ENCODE assay signal across 8 mouse cellular contexts in genomic region chr14:59597398-59598259, GRCm38 (mm10). TPM values are rescaled to one million over a fixed set of nuclear protein-coding genes. Genes with fewer than 3 reads are reported as not detected.
DNase-seq lines count a peak whose midpoint lies in the region; ATAC-seq lines count a peak whose summit lies in the region.

Gene Cdadc1, minus strand, starts transcription at chr14:59597959.

- peaks cover 5% of the 10 kb centered on the region; the same call in 1 of the 2 replicates for H3K36me3 ChIP-seq in forebrain, embryonic 10.5 days (replicated peaks)
- no peaks in the 10 kb centered on the region; the same call in 1 of the 2 replicates for H3K36me3 ChIP-seq in heart, embryonic 16.5 days (ENCODE audit: control insufficient read depth, insufficient read depth)
- H3K36me3 ChIP-seq in liver, embryonic 15.5 days (replicated peaks) = 0 out of 2 replicates have a peak, but pooled peaks cover 9% of the 10 kb centered on the region
- H3K36me3 ChIP-seq in neural tube, embryonic 12.5 days = no peaks in the 10 kb centered on the region

- H3K4me1 ChIP-seq in forebrain, embryonic 10.5 days = peaks cover 15% of the 10 kb centered on the region
- peaks cover 6% of the 10 kb centered on the region for H3K4me1 ChIP-seq in heart, embryonic 16.5 days (ENCODE audit: control insufficient read depth, insufficient read depth, low read length)
- H3K4me1 ChIP-seq in liver, embryonic 15.5 days (replicated peaks) = peaks cover 14% of the 10 kb centered on the region
- peaks cover 9% of the 10 kb centered on the region for H3K4me1 ChIP-seq in neural tube, embryonic 12.5 days

- peak; percentile 89 for ATAC-seq in heart, embryonic 16.5 days (replicated peaks; ENCODE audit: extremely low read depth, insufficient read depth, low FRiP score)
- peak; percentile 94 for ATAC-seq in liver, embryonic 15.5 days (ENCODE audit: insufficient read depth)
- ATAC-seq in neural tube, embryonic 12.5 days (ENCODE audit: low FRiP score, low read depth) = peak; percentile 93

- no peaks in the 10 kb centered on the region for H3K27me3 ChIP-seq in forebrain, embryonic 10.5 days (ENCODE audit: poor library complexity, severe bottlenecking)
- H3K27me3 ChIP-seq in heart, embryonic 16.5 days (ENCODE audit: control insufficient read depth, insufficient read depth, low read length) = no peaks in the 10 kb centered on the region
- no peaks in the 10 kb centered on the region for H3K27me3 ChIP-seq in liver, embryonic 15.5 days
- no peaks in the 10 kb centered on the region for H3K27me3 ChIP-seq in neural tube, embryonic 12.5 days (replicated peaks)

- WGBS in forebrain, embryonic 10.5 days = under 1% methylated on average over 48 of the region's 48 CpGs
- WGBS in heart, embryonic 16.5 days = under 1% methylated on average over 43 of the region's 48 CpGs
- under 1% methylated on average over 48 of the region's 48 CpGs for WGBS in liver, embryonic 15.5 days (ENCODE audit: insufficient replicate concordance)
- WGBS in neural tube, embryonic 12.5 days = under 1% methylated on average over 47 of the region's 48 CpGs

- H3K9me3 ChIP-seq in forebrain, embryonic 10.5 days = no peaks in the 10 kb centered on the region
- no peaks in the 10 kb centered on the region for H3K9me3 ChIP-seq in heart, embryonic 16.5 days (replicated peaks; ENCODE audit: control insufficient read depth, low read length)
- no peaks in the 10 kb centered on the region for H3K9me3 ChIP-seq in liver, embryonic 15.5 days (replicated peaks)
- H3K9me3 ChIP-seq in neural tube, embryonic 12.5 days = no peaks in the 10 kb centered on the region

- peak within 1 kb of the TSS; percentile 74 for H3K4me2 ChIP-seq in heart, embryonic 16.5 days (ENCODE audit: low read depth, low read length)
- H3K4me2 ChIP-seq in liver, embryonic 15.5 days = peak within 1 kb of the TSS; percentile 86
- H3K4me2 ChIP-seq in neural tube, embryonic 12.5 days (replicated peaks) = peak within 1 kb of the TSS; percentile 97

- H3K4me3 ChIP-seq in forebrain, embryonic 10.5 days = peak within 1 kb of the TSS; percentile 90
- peak within 1 kb of the TSS; percentile 74 for H3K4me3 ChIP-seq in heart, embryonic 16.5 days (ENCODE audit: low read length)
- peak within 1 kb of the TSS; percentile 92 for H3K4me3 ChIP-seq in liver, embryonic 15.5 days (replicated peaks)
- peak within 1 kb of the TSS; percentile 86 for H3K4me3 ChIP-seq in neural tube, embryonic 12.5 days

- H3K27ac ChIP-seq in forebrain, embryonic 10.5 days = peak within 1 kb of the TSS; percentile 86
- peak within 1 kb of the TSS; percentile 58 for H3K27ac ChIP-seq in heart, embryonic 16.5 days (ENCODE audit: low read length)
- H3K27ac ChIP-seq in liver, embryonic 15.5 days (replicated peaks) = peak within 1 kb of the TSS; percentile 76
- peak within 1 kb of the TSS; percentile 53; the same call in 1 of the 2 replicates for H3K27ac ChIP-seq in neural tube, embryonic 12.5 days

- peak within 1 kb of the TSS; percentile 88 for H3K9ac ChIP-seq in heart, embryonic 16.5 days (ENCODE audit: low read length)
- H3K9ac ChIP-seq in liver, embryonic 15.5 days = peak within 1 kb of the TSS; percentile 86
- peak within 1 kb of the TSS; percentile 84 for H3K9ac ChIP-seq in neural tube, embryonic 12.5 days

- peak; percentile 97 to 99 for DNase-seq in CD8-positive naive resting alpha-beta T cell, adult 2 months (ENCODE audit: low read depth in 2 of 2, low spot score in 2 of 2)
- peak; percentile 82 for DNase-seq in c-Kit-positive CD71-negative TER-119-negative erythroid progenitor cells, embryonic 14.5 days (ENCODE audit: low read depth)
- DNase-seq in forebrain, embryonic 10.5 days (ENCODE audit: extremely low spot score, low spot score) = peak; percentile 97
- peak; percentile 95 to 96 for DNase-seq in kidney, postnatal 36 days
- peak; percentile 85 for DNase-seq in telencephalon, adult 2 months (ENCODE audit: low read depth, low spot score)

RNA-seq across cellular contexts. Expression of gene Cdadc1, which starts in this region (rescaled TPM):
- polyA plus RNA-seq in forebrain, embryonic 10.5 days (2016; fragmentation: Nextera tagmentation; extraction: Ambion mirVana) = 23.5 and 26.6 TPM in 2 replicates
- 34.5 and 36.0 TPM in 2 replicates for polyA plus RNA-seq in heart, embryonic 16.5 days (2015; fragmentation: Nextera tagmentation; extraction: Ambion mirVana)
- 15.0 and 15.8 TPM in 2 replicates for polyA plus RNA-seq in liver, embryonic 15.5 days (2015; fragmentation: Nextera tagmentation; extraction: Ambion mirVana)
- polyA plus RNA-seq in neural tube, embryonic 12.5 days (2016; fragmentation: Nextera tagmentation; extraction: Ambion mirVana) = 32.6 and 34.9 TPM in 2 replicates

Comparison
In these comparisons a context has a peak if more than half of its experiments do, and no peak if none do; other contexts are left out.
1. Peak in every context shown above with its lines: DNase-seq, ATAC-seq, H3K4me3 ChIP-seq and H3K27ac ChIP-seq.